Mouse (Mus musculus): ENCODE results near the gene Otx2. TPM values are rescaled to one million over a fixed set of nuclear protein-coding genes. Genes with fewer than 3 reads are reported as not detected.

Gene Otx2
- total and polyA plus RNA-seq, 3 experiments = not detected

DNA sequence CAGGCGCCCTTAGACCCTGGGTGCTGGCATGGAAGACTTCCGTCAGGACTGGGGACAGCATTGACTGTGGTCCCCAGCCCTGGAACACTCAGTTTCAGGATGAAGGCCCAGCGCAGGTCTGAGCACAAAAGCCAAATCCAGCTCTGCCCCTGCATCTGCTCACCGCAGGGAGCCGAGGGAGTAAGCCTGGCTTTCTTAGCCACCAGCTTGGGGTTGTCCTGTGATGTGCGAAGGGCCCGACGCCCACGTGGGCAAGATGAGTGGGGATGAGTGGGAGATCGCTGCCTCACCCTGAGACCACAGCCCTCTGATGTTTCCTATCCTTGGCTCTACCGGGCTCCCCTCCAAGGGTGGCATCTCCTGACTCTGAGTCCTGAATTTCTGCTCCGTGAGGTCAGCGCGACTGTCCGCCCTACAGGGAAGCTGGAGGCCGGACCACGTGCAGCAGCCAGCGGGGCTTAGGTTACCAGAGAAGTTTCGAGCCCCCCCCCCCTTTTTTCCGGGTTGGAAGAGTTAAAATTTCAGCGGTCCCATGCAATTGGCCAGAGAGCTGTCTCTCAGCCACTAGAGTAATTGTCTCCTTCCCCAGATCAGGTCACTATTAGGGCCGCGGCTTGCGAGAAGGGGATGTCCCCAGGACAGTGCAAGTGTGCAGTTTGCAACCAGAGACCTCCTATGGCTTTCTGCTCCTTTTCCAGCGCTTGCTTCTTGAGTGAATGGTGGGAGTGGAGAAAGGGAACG, 22.0 kb downstream of the Otx2 start:
- Histone ChIP-seq H3K27ac (ENCODE audit: control insufficient read depth, low read depth, low read length) (no peak overlapping the region), H3K79me2 (ENCODE audit: control insufficient read depth, insufficient read depth, low read length, poor library complexity) (no peaks in the 10 kb centered on the region), H3K36me3 (ENCODE audit: control insufficient read depth in 1 of 2, insufficient read depth in 2 of 2, low read length in 2 of 2) (no peaks in the 10 kb centered on the region), H3K27me3 (ENCODE audit: control insufficient read depth in 1 of 2, insufficient read depth in 2 of 2, low read length in 2 of 2) (no peaks in the 10 kb centered on the region; a peak in 1 of 4 replicates), H3K4me3 (ENCODE audit: control insufficient read depth in 1 of 2, insufficient read depth in 1 of 2, low read depth in 2 of 2, low read length in 2 of 2) (no peak overlapping the region), H3K9me3 (replicated peaks; ENCODE audit: insufficient read depth, low read length) (no peaks in the 10 kb centered on the region), H3K9ac (ENCODE audit: control insufficient read depth, low read depth, low read length, poor library complexity, severe bottlenecking) (no peak overlapping the region), H3K4me1 (ENCODE audit: control insufficient read depth in 1 of 2, insufficient read depth in 2 of 2, low read length in 2 of 2) (no peaks in the 10 kb centered on the region)
- no peak for DNase-seq (ENCODE audit: low read depth, low spot score)
- TF ChIP-seq TCF12 (IDR thresholded peaks at IDR 0.05; ENCODE audit: low read depth, low read length) (no peak), MYB (IDR thresholded peaks at IDR 0.05; ENCODE audit: low read depth, low read length) (no peak), SMC3 (IDR thresholded peaks at IDR 0.05; ENCODE audit: low read depth, low read length) (no peak), MAFK (IDR thresholded peaks at IDR 0.05; ENCODE audit: borderline replicate concordance, low read depth, low read length) (no peak), NRF1 (IDR thresholded peaks at IDR 0.05; ENCODE audit: insufficient read depth, low read depth, low read length, poor library complexity, severe bottlenecking) (no peak), RAD21 (IDR thresholded peaks at IDR 0.05; ENCODE audit: low read depth, low read length) (no peak), POLR2AphosphoS2 (IDR thresholded peaks at IDR 0.05; ENCODE audit: low read length) (no peak), POLR2AphosphoS5 (IDR thresholded peaks at IDR 0.05; ENCODE audit: borderline replicate concordance, low read depth, low read length) (no peak), ZKSCAN1 (IDR thresholded peaks at IDR 0.05; ENCODE audit: low read depth, low read length) (no peak), CHD1 (IDR thresholded peaks at IDR 0.05; ENCODE audit: low read depth, low read length) (no peak), TBP (IDR thresholded peaks at IDR 0.05; ENCODE audit: low read depth, low read length) (no peak), UBTF (IDR thresholded peaks at IDR 0.05; ENCODE audit: borderline replicate concordance, insufficient read depth, low read depth, low read length) (no peak), USF1 (IDR thresholded peaks at IDR 0.05; ENCODE audit: low read depth, low read length) (no peak), RCOR1 (IDR thresholded peaks at IDR 0.05; ENCODE audit: low read depth, low read length) (no peak), MAZ (IDR thresholded peaks at IDR 0.05; ENCODE audit: low read depth, low read length) (no peak), E2F4 (IDR thresholded peaks at IDR 0.05; ENCODE audit: borderline replicate concordance, low read depth, low read length) (no peak), MYC (IDR thresholded peaks at IDR 0.05; ENCODE audit: low read depth, low read length) (no peak), ELF1 (IDR thresholded peaks at IDR 0.05; ENCODE audit: low read depth, low read length) (no peak)
